Mouse (Mus musculus): Measurements from ENCODE around the gene Cstf3. TPM values are rescaled to one million over a fixed set of nuclear protein-coding genes. Genes with fewer than 3 reads are reported as not detected.

Gene Cstf3
- total and polyA plus RNA-seq, 3 experiments: 17.3 to 50.6 (median 50.3) TPM

- DNase-seq (ENCODE audit: extremely low read depth): no peak
- Histone ChIP-seq H3K27ac (ENCODE audit: insufficient read depth, low read depth) (no peak overlapping the region), H3K4me2 (ENCODE audit: insufficient read depth, low read depth, poor library complexity, severe bottlenecking) (no peak overlapping the region), H3K79me2 (replicated peaks; ENCODE audit: control insufficient read depth, extremely low read depth, insufficient read depth, poor library complexity, severe bottlenecking) (no peaks in the 10 kb centered on the region), H3K9me3 (replicated peaks; ENCODE audit: low read length) (no peaks in the 10 kb centered on the region), H3K4me1 (ENCODE audit: control insufficient read depth in 1 of 2, insufficient read depth in 2 of 2) (peaks cover 9 to 32% of the 10 kb centered on the region in 2 experiments; a peak in 3 of 4 replicates), H3K27me3 (replicated peaks) (no peaks in the 10 kb centered on the region), H3K9ac (ENCODE audit: insufficient read depth, low read depth) (no peak overlapping the region), H3K4me3 (replicated peaks in 1 of 3; ENCODE audit: low read depth in 2 of 3, low read length in 2 of 3, poor library complexity in 1 of 3) (no peak overlapping the region), H3K36me3 (replicated peaks in 1 of 2; ENCODE audit: control insufficient read depth in 1 of 2, insufficient read depth in 1 of 2, low read length in 1 of 2) (no peaks in the 10 kb centered on the region)
- TF ChIP-seq SMC3 (IDR thresholded peaks at IDR 0.05; ENCODE audit: low read depth, low read length) (no peak), MXI1 (IDR thresholded peaks at IDR 0.05; ENCODE audit: low read depth, low read length) (no peak), MAZ (IDR thresholded peaks at IDR 0.05; ENCODE audit: low read depth, low read length) (no peak), BHLHE40 (IDR thresholded peaks at IDR 0.05; ENCODE audit: low read depth, low read length) (no peak), TBP (conservative IDR thresholded peaks at IDR 0.05; ENCODE audit: low read depth, low read length) (no peak), PAX5 (IDR thresholded peaks at IDR 0.05; ENCODE audit: low read length) (no peak), NELFE (IDR thresholded peaks at IDR 0.05; ENCODE audit: low read depth, low read length) (no peak), GABPA (IDR thresholded peaks at IDR 0.05; ENCODE audit: insufficient replicate concordance, low read depth, low read length) (no peak), MAX (IDR thresholded peaks at IDR 0.05; ENCODE audit: low read length) (no peak), ZKSCAN1 (IDR thresholded peaks at IDR 0.05; ENCODE audit: borderline replicate concordance, low read depth, low read length) (no peak), RCOR1 (conservative IDR thresholded peaks at IDR 0.05; ENCODE audit: low read depth, low read length) (no peak), USF2 (conservative IDR thresholded peaks at IDR 0.05; ENCODE audit: low read depth, low read length) (no peak), CTCF (conservative IDR thresholded peaks at IDR 0.05 in 1 of 2, IDR thresholded peaks at IDR 0.05 in 1 of 2; ENCODE audit: low read depth in 2 of 2, low read length in 2 of 2) (no peak)
- in situ Hi-C loops (cut with MboI; ENCODE audit: low pct_ligation_motif_present, low pct_unique_long_range_greater_than_20kb, low sequenced_read_pairs): loop anchor here (25.0 kb wide), 1 partner anchor 543 kb away; the partner anchor contains the start of genes 4931422A03Rik and Fbxo3
- dilution Hi-C loops (cut with MboI; ENCODE audit: extremely low pct_ligation_motif_present, extremely low pct_unique_long_range_greater_than_20kb, low sequenced_read_pairs): no loop called here
Measured at GRCm38 (mm10) chr2:104579784-104580446, 10.4 kb upstream of the Cstf3 start.

- Histone ChIP-seq H3K4me3 (replicated peaks in 1 of 3; ENCODE audit: low read depth in 2 of 3, low read length in 2 of 3, poor library complexity in 1 of 3) (no peak overlapping the region), H3K4me2 (ENCODE audit: insufficient read depth, low read depth, poor library complexity, severe bottlenecking) (no peak overlapping the region), H3K36me3 (replicated peaks in 1 of 2; ENCODE audit: control insufficient read depth in 1 of 2, insufficient read depth in 1 of 2, low read length in 1 of 2) (no peaks in the 10 kb centered on the region), H3K27ac (ENCODE audit: insufficient read depth, low read depth) (no peak overlapping the region), H3K9ac (ENCODE audit: insufficient read depth, low read depth) (no peak overlapping the region), H3K9me3 (replicated peaks; ENCODE audit: low read length) (no peaks in the 10 kb centered on the region), H3K27me3 (replicated peaks) (no peaks in the 10 kb centered on the region), H3K79me2 (replicated peaks; ENCODE audit: control insufficient read depth, extremely low read depth, insufficient read depth, poor library complexity, severe bottlenecking) (no peaks in the 10 kb centered on the region), H3K4me1 (ENCODE audit: control insufficient read depth in 1 of 2, insufficient read depth in 2 of 2) (peaks cover 9 to 32% of the 10 kb centered on the region in 2 experiments; a peak in 3 of 4 replicates)
- DNase-seq (ENCODE audit: extremely low read depth): no peak
- TF ChIP-seq ZNF384 (IDR thresholded peaks at IDR 0.05; ENCODE audit: low read depth, low read length) (no peak), TBP (conservative IDR thresholded peaks at IDR 0.05; ENCODE audit: low read depth, low read length) (no peak), CHD1 (IDR thresholded peaks at IDR 0.05; ENCODE audit: low read depth, low read length) (no peak), HCFC1 (IDR thresholded peaks at IDR 0.05; ENCODE audit: low read depth, low read length) (no peak), MAZ (IDR thresholded peaks at IDR 0.05; ENCODE audit: low read depth, low read length) (no peak), KAT2A (IDR thresholded peaks at IDR 0.05; ENCODE audit: insufficient replicate concordance, low read length) (no peak), UBTF (IDR thresholded peaks at IDR 0.05; ENCODE audit: low read depth, low read length) (no peak), ZKSCAN1 (IDR thresholded peaks at IDR 0.05; ENCODE audit: borderline replicate concordance, low read depth, low read length) (no peak), EP300 (IDR thresholded peaks at IDR 0.05; ENCODE audit: low read length) (no peak), RAD21 (IDR thresholded peaks at IDR 0.05; ENCODE audit: low read depth, low read length) (no peak), IRF4 (IDR thresholded peaks at IDR 0.05; ENCODE audit: low read depth, low read length) (no peak), USF1 (IDR thresholded peaks at IDR 0.05; ENCODE audit: low read depth, low read length) (no peak), E2F4 (IDR thresholded peaks at IDR 0.05; ENCODE audit: insufficient replicate concordance, low read depth, low read length) (no peak), MXI1 (IDR thresholded peaks at IDR 0.05; ENCODE audit: low read depth, low read length) (no peak), ELF1 (IDR thresholded peaks at IDR 0.05; ENCODE audit: low read depth, low read length) (no peak), SMC3 (IDR thresholded peaks at IDR 0.05; ENCODE audit: low read depth, low read length) (no peak)
- dilution Hi-C loops (cut with MboI; ENCODE audit: extremely low pct_ligation_motif_present, extremely low pct_unique_long_range_greater_than_20kb, low sequenced_read_pairs): no loop called here
- in situ Hi-C loops (cut with MboI; ENCODE audit: low pct_ligation_motif_present, low pct_unique_long_range_greater_than_20kb, low sequenced_read_pairs): loop anchor here (25.0 kb wide), 1 partner anchor 544 kb away; the partner anchor contains the start of genes 4931422A03Rik and Fbxo3
Measured at GRCm38 (mm10) chr2:104581281-104581879, 8.9 kb upstream of the Cstf3 start.
